Comparison of ENCODE assay signal across 27 mouse cellular contexts in the genomic region with DNA sequence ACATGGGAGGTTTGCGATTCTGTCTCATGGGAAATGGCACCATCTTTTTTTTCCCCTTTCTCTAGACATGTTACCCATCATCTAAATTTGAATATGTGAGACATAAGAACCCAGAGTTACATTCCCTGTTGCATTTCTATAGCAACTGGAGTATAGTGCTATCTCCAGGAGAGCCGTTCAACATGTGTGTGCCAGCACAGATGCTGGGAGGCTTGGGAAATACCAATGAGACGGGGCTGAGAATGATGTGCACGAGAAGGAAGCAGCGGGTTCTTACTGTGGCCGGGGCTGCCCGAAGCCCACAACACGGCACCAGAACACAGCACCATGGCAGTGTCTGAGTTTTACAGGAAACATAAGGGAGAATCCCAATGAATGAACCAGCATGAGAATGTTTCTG.
"Had no signal": no experiment of that assay in that cellular context is flagged by ENCODE, and none has a peak within 500 bp of the region (broad histone marks: within the 10 kb centered on the region; RNA-seq: fewer than 3 reads in every experiment).

No protein-coding gene starts in this region.

- H3K27ac ChIP-seq: gastrocnemius, adult 2 months; heart, embryonic 13.5 days; heart, embryonic 15.5 days; hindbrain, embryonic 13.5 days; hindbrain, embryonic 15.5 days; hindbrain, postnatal 0 days; kidney, embryonic 15.5 days; kidney, postnatal 0 days; limb, embryonic 13.5 days; limb, embryonic 15.5 days; liver, embryonic 12.5 days; liver, embryonic 14.5 days had no signal

- H3K27me3 ChIP-seq: heart, embryonic 13.5 days; heart, embryonic 15.5 days; hindbrain, embryonic 13.5 days; hindbrain, embryonic 15.5 days; kidney, embryonic 15.5 days; limb, embryonic 13.5 days; limb, embryonic 15.5 days; liver, embryonic 12.5 days had no signal

- H3K4me1 ChIP-seq: heart, embryonic 13.5 days; heart, embryonic 15.5 days; kidney, embryonic 15.5 days; limb, embryonic 15.5 days; liver, embryonic 12.5 days had no signal

- H3K36me3 ChIP-seq: heart, embryonic 13.5 days; heart, embryonic 15.5 days; hindbrain, embryonic 13.5 days; hindbrain, embryonic 15.5 days; kidney, embryonic 15.5 days; limb, embryonic 13.5 days; limb, embryonic 15.5 days; liver, embryonic 12.5 days had no signal

- H3K4me3 ChIP-seq: gastrocnemius, adult 2 months; heart, embryonic 13.5 days; heart, embryonic 15.5 days; hindbrain, embryonic 13.5 days; hindbrain, embryonic 15.5 days; kidney, embryonic 15.5 days; limb, embryonic 13.5 days; limb, embryonic 15.5 days; liver, embryonic 12.5 days had no signal

- H3K9ac ChIP-seq: heart, embryonic 13.5 days; heart, embryonic 15.5 days; hindbrain, embryonic 13.5 days; hindbrain, embryonic 15.5 days; kidney, embryonic 15.5 days; limb, embryonic 13.5 days; limb, embryonic 15.5 days; liver, embryonic 12.5 days; liver, embryonic 14.5 days had no signal

- H3K9me3 ChIP-seq: heart, embryonic 15.5 days; hindbrain, embryonic 13.5 days; hindbrain, embryonic 15.5 days; kidney, embryonic 15.5 days; limb, embryonic 13.5 days; limb, embryonic 15.5 days; liver, embryonic 12.5 days had no signal

- DNase-seq: gastrocnemius, adult 2 months; gastrocnemius, postnatal 10 days; gastrocnemius, postnatal 25 days; heart, adult 18-20 months; heart, postnatal 14 days; heart, postnatal 36 days; kidney, adult 11 months; kidney, adult 2 months; kidney, adult 9 months; kidney, postnatal 14 days; kidney, postnatal 36 days; layer of hippocampus, adult 9-11 months; layer of hippocampus, postnatal 36 days; left cerebral cortex, postnatal 4 days had no signal

- H3K4me2 ChIP-seq: heart, embryonic 11.5 days; heart, embryonic 13.5 days; heart, embryonic 15.5 days; hindbrain, embryonic 13.5 days; hindbrain, embryonic 15.5 days; kidney, embryonic 15.5 days; limb, embryonic 13.5 days; limb, embryonic 15.5 days; liver, embryonic 12.5 days had no signal

- ATAC-seq: hindbrain, postnatal 0 days; intestine, embryonic 16.5 days; liver, embryonic 12.5 days had no signal
